Mouse (Mus musculus): ENCODE measurements around the gene Zfp518b.

Zfp518b gene

GRCm38 (mm10) chr5:38632463-38633449, 51.9 kb downstream of the Zfp518b start:
- peak; percentile 78 for DNase-seq (ENCODE audit: inconsistent ontology term)

- DNase-seq (ENCODE audit: inconsistent ontology term), result no peak
Observed at GRCm38 (mm10) chr5:38628023-38628422, 56.6 kb downstream of the Zfp518b start.

- no peak for DNase-seq (ENCODE audit: inconsistent ontology term)
Observed at GRCm38 (mm10) chr5:38626883-38627282, 57.7 kb downstream of the Zfp518b start.

- peak; percentile 42 for DNase-seq (ENCODE audit: inconsistent ontology term)
Observed at GRCm38 (mm10) chr5:38620783-38621182, 63.8 kb downstream of the Zfp518b start.

- DNase-seq (ENCODE audit: inconsistent ontology term), result no peak
Observed at GRCm38 (mm10) chr5:38618908-38619307, 65.7 kb downstream of the Zfp518b start.
